Mouse (Mus musculus): ENCODE measurements around the gene Olfr1513. TPM values are rescaled to one million over a fixed set of nuclear protein-coding genes. Genes with fewer than 3 reads are reported as not detected.

Gene Olfr1513
- polyA plus RNA-seq, 1 experiment = not detected

DNA sequence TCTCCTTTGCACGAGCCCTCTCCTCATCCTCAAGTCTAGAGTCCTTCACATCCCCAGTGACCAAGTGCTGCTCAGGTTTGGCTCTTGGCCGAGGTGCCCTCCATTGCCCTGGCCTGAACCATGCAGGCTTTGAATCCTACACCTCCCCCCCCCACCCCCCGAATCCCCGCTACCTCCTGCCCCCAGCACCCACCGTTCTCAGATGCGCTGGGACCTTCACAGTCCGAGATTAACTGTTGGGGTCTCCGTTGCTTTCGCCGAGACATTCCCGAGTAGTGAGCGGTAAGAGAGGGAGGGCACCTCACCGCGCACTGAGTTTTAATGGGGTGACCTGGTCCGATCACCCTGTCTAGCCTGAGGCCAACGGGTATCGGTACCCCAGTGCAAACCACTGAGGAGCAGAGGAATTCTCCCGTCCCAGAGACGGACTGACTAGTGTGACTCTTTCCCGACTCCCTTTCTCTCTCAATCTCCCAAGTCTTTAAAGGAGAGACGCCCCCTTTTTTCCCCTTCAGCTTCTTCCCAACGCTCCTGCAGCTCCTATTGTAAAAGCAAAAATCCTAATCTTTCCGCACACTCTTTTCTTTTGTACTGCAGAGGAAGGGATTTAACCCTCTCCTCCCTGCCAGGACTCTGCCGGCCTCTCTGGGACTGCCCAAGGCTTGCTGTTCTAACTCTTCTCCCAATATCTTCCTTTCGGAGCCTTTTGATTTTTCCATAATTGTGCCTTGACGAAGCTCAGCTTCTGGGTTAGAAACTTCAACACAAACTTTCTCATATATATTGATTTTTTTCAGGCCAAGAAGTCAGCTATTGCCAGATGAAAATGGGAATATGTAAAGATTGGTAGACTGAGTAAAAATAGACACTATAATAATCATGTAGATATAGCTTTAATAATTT lies 28.0 kb downstream of the Olfr1513 start, which contains the start of gene Sall2:
Gene Sall2 (minus strand): TSS at position 853 of the 903 bp plus-strand sequence.
- no peak within 1 kb of the TSS for H3K4me3 ChIP-seq (replicated peaks)
- no peaks in the 10 kb centered on the region for H3K36me3 ChIP-seq (ENCODE audit: control insufficient read depth)
- peaks cover 87% of the 10 kb centered on the region for H3K27me3 ChIP-seq (ENCODE audit: control insufficient read depth)
- H3K4me1 ChIP-seq (ENCODE audit: control insufficient read depth) = no peaks in the 10 kb centered on the region
- TF ChIP-seq GATA1 (IDR thresholded peaks at IDR 0.05; ENCODE audit: low read length) (no peak), TAL1 (IDR thresholded peaks at IDR 0.05; ENCODE audit: low read length) (no peak)
- no peaks in the 10 kb centered on the region; the same call in 1 of the 2 replicates for H3K9me3 ChIP-seq (ENCODE audit: control insufficient read depth, low read length)

- H3K4me3 ChIP-seq (replicated peaks) = no peak overlapping the region
- peaks cover 89% of the 10 kb centered on the region for H3K27me3 ChIP-seq (ENCODE audit: control insufficient read depth)
- TF ChIP-seq TAL1 (IDR thresholded peaks at IDR 0.05; ENCODE audit: low read length) (no peak), GATA1 (IDR thresholded peaks at IDR 0.05; ENCODE audit: low read length) (no peak)
- H3K9me3 ChIP-seq (ENCODE audit: control insufficient read depth, low read length) = no peaks in the 10 kb centered on the region; the same call in 1 of the 2 replicates
- no peaks in the 10 kb centered on the region for H3K4me1 ChIP-seq (ENCODE audit: control insufficient read depth)
- H3K36me3 ChIP-seq (ENCODE audit: control insufficient read depth) = no peaks in the 10 kb centered on the region
These were observed 28.8 kb downstream of the Olfr1513 start for GRCm38 (mm10) chr14:52327375-52327901.

DNA sequence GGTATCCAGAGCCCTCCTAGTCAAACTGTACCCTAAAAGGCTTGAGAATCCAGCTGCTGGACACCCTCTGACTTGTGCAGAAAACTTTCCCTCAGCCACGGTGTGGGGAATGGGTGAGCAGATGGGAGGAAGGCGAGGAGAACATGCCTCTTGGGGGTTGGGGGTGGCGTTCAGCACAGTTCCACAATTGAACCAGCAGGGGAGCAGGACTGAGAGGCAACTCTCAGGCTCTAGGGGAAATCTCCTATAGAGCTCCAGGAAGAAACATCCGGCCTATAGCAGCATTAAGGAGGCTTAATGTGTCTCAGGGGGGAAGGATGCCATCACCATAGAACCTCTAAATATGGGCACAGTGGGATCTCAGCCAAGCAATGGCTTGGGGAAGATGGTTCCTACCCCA lies 30.3 kb downstream of the Olfr1513 start:
- TF ChIP-seq GATA1 (IDR thresholded peaks at IDR 0.05; ENCODE audit: low read length) (no peak), TAL1 (IDR thresholded peaks at IDR 0.05; ENCODE audit: low read length) (no peak)
- Histone ChIP-seq H3K9me3 (ENCODE audit: control insufficient read depth, low read length) (no peaks in the 10 kb centered on the region; the same call in 1 of the 2 replicates), H3K36me3 (ENCODE audit: control insufficient read depth) (no peaks in the 10 kb centered on the region), H3K4me3 (replicated peaks) (no peak overlapping the region), H3K4me1 (ENCODE audit: control insufficient read depth) (no peaks in the 10 kb centered on the region), H3K27me3 (ENCODE audit: control insufficient read depth) (peaks cover 76% of the 10 kb centered on the region)

GRCm38 (mm10) chr14:52319361-52319760 lies 36.8 kb downstream of the Olfr1513 start:
- Histone ChIP-seq H3K4me1 (ENCODE audit: control insufficient read depth) (peaks cover 11% of the 10 kb centered on the region), H3K27me3 (ENCODE audit: control insufficient read depth) (peaks cover 61% of the 10 kb centered on the region), H3K36me3 (ENCODE audit: control insufficient read depth) (no peaks in the 10 kb centered on the region), H3K4me3 (replicated peaks) (no peak overlapping the region), H3K9me3 (ENCODE audit: control insufficient read depth, low read length) (no peaks in the 10 kb centered on the region)
- TF ChIP-seq TAL1 (IDR thresholded peaks at IDR 0.05; ENCODE audit: low read length) = no peak
- no peak for TF ChIP-seq GATA1 (IDR thresholded peaks at IDR 0.05; ENCODE audit: low read length)

- Histone ChIP-seq H3K36me3 (ENCODE audit: control insufficient read depth) (no peaks in the 10 kb centered on the region; the same call in 1 of the 2 replicates), H3K4me3 (replicated peaks) (peak overlapping the region; percentile 29), H3K27me3 (ENCODE audit: control insufficient read depth) (peaks cover 67% of the 10 kb centered on the region), H3K4me1 (ENCODE audit: control insufficient read depth) (peaks cover 11% of the 10 kb centered on the region), H3K9me3 (ENCODE audit: control insufficient read depth, low read length) (no peaks in the 10 kb centered on the region)
- TF ChIP-seq TAL1 (IDR thresholded peaks at IDR 0.05; ENCODE audit: low read length) (no peak), GATA1 (IDR thresholded peaks at IDR 0.05; ENCODE audit: low read length) (no peak)
These were observed 39.6 kb downstream of the Olfr1513 start for GRCm38 (mm10) chr14:52316441-52317225.

- H3K27me3 ChIP-seq (ENCODE audit: control insufficient read depth) = peaks cover 67% of the 10 kb centered on the region
- no peak for TF ChIP-seq TAL1 (IDR thresholded peaks at IDR 0.05; ENCODE audit: low read length)
- peaks cover 11% of the 10 kb centered on the region for H3K4me1 ChIP-seq (ENCODE audit: control insufficient read depth)
- H3K4me3 ChIP-seq (replicated peaks) = peak overlapping the region; percentile 62
- no peaks in the 10 kb centered on the region; the same call in 1 of the 2 replicates for H3K36me3 ChIP-seq (ENCODE audit: control insufficient read depth)
- H3K9me3 ChIP-seq (ENCODE audit: control insufficient read depth, low read length) = no peaks in the 10 kb centered on the region
These were observed 40.3 kb downstream of the Olfr1513 start for GRCm38 (mm10) chr14:52315792-52316440.

- Histone ChIP-seq H3K27me3 (ENCODE audit: control insufficient read depth) (peaks cover 67% of the 10 kb centered on the region), H3K4me1 (ENCODE audit: control insufficient read depth) (peaks cover 11% of the 10 kb centered on the region), H3K36me3 (ENCODE audit: control insufficient read depth) (no peaks in the 10 kb centered on the region; the same call in 1 of the 2 replicates), H3K9me3 (ENCODE audit: control insufficient read depth, low read length) (no peaks in the 10 kb centered on the region), H3K4me3 (replicated peaks) (peak overlapping the region; percentile 62)
- TF ChIP-seq TAL1 (IDR thresholded peaks at IDR 0.05; ENCODE audit: low read length) (no peak), GATA1 (IDR thresholded peaks at IDR 0.05; ENCODE audit: low read length) (no peak)
These were observed 40.9 kb downstream of the Olfr1513 start for GRCm38 (mm10) chr14:52315283-52315780.

- no peak for TF ChIP-seq GATA1 (IDR thresholded peaks at IDR 0.05; ENCODE audit: low read length)
- Histone ChIP-seq H3K4me3 (replicated peaks) (no peak overlapping the region), H3K27me3 (ENCODE audit: control insufficient read depth) (peaks cover 67% of the 10 kb centered on the region), H3K4me1 (ENCODE audit: control insufficient read depth) (peaks cover 11% of the 10 kb centered on the region), H3K36me3 (ENCODE audit: control insufficient read depth) (no peaks in the 10 kb centered on the region; the same call in 1 of the 2 replicates), H3K9me3 (ENCODE audit: control insufficient read depth, low read length) (no peaks in the 10 kb centered on the region)
These were observed 41.4 kb downstream of the Olfr1513 start for GRCm38 (mm10) chr14:52314808-52315150.
